Mouse (Mus musculus): ENCODE data around the gene Mgat5b.

DNA sequence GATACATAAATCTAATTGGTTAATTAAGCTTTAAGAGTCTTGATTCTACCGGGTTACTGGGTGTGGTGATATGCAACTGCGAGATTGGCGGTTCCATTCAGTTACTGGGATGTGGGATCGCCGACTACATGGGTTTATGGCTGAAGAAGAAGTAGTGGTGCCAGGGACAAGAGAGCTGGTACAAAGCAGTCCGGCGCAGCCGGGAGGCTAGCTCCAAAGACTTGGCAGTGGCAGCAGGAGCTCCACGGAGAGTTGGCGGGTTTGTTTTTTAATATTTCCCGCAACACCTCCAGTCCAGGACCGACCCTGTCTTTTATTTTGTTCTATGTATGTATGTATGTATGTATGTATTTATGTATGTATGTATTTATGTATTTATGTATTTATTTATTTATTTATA lies 19.4 kb upstream of the Mgat5b start:
- TF ChIP-seq EP300 (IDR thresholded peaks at IDR 0.05; ENCODE audit: low read depth), result no peak
- TF ChIP-seq CTCF (IDR thresholded peaks at IDR 0.05; ENCODE audit: low read depth), result no peak
